Mouse (Mus musculus) mouse embryonic stem cell (cell line): Measurements from ENCODE around the gene Crmp1.

Experiments used
- in situ Hi-C, 2 experiments: fragments of 300-500 bp; cut with MboI; formaldehyde crosslinking; loops; 1 replicate in 1 of 2; 3 replicates in 1 of 2; pipeline ENCODE4 v1.14.3; 2019 to 2020; ENCODE audit warnings: low sequenced_read_pairs in 2 of 2, low pct_unique_long_range_greater_than_20kb in 1 of 2, mixed read lengths in 1 of 2; ENCODE audit not compliant: unreplicated experiment in 1 of 2

Crmp1 gene

GRCm38 (mm10) chr5:37228894-37229293, 12.8 kb upstream of the Crmp1 start:
- in situ Hi-C loops = no loop called here

- in situ Hi-C loops = no loop called here
These were observed 8.7 kb upstream of the Crmp1 start for GRCm38 (mm10) chr5:37233010-37233557.

GRCm38 (mm10) chr5:37238654-37239053, 3.1 kb upstream of the Crmp1 start:
- in situ Hi-C loops = no loop called here

GRCm38 (mm10) chr5:37240550-37240949, 1.2 kb upstream of the Crmp1 start:
- in situ Hi-C loops = no loop called here

- in situ Hi-C loops = no loop called here
These were observed 516 bp upstream of the Crmp1 start for GRCm38 (mm10) chr5:37241224-37241623.

- in situ Hi-C loops = no loop called here
These were observed 824 bp downstream of the Crmp1 start for GRCm38 (mm10) chr5:37242360-37243168.

GRCm38 (mm10) chr5:37243169-37243886, 1.6 kb downstream of the Crmp1 start:
- in situ Hi-C loops = no loop called here

- in situ Hi-C loops = no loop called here
These were observed 2.4 kb downstream of the Crmp1 start for GRCm38 (mm10) chr5:37244161-37244560.

GRCm38 (mm10) chr5:37244666-37245242, 3.0 kb downstream of the Crmp1 start:
- in situ Hi-C loops = no loop called here

- in situ Hi-C loops = no loop called here
These were observed 3.9 kb downstream of the Crmp1 start for GRCm38 (mm10) chr5:37245651-37246050.

- in situ Hi-C loops = no loop called here
These were observed 4.6 kb downstream of the Crmp1 start for GRCm38 (mm10) chr5:37246138-37246910.

GRCm38 (mm10) chr5:37247456-37247855, 5.7 kb downstream of the Crmp1 start:
- in situ Hi-C loops = no loop called here

- in situ Hi-C loops = no loop called here
These were observed 7.1 kb downstream of the Crmp1 start for GRCm38 (mm10) chr5:37248870-37249269.

GRCm38 (mm10) chr5:37251596-37251995, 9.9 kb downstream of the Crmp1 start:
- in situ Hi-C loops = no loop called here

GRCm38 (mm10) chr5:37252101-37252804, 10.5 kb downstream of the Crmp1 start:
- in situ Hi-C loops = no loop called here

GRCm38 (mm10) chr5:37254523-37254922, 12.8 kb downstream of the Crmp1 start:
- in situ Hi-C loops = no loop called here

- in situ Hi-C loops = no loop called here
These were observed 15.1 kb downstream of the Crmp1 start for GRCm38 (mm10) chr5:37256823-37257222.

GRCm38 (mm10) chr5:37257243-37257642, 15.5 kb downstream of the Crmp1 start:
- in situ Hi-C loops = no loop called here
